Mouse (Mus musculus) MEL (cell line): Measurements from ENCODE around the gene Dennd4b. TPM values are rescaled to one million over a fixed set of nuclear protein-coding genes. Genes with fewer than 3 reads are reported as not detected.

Source experiments
- DNase-seq: peaks from one replicate; pipeline ENCODE4 v3.0.0; 2011; ENCODE audit warnings: low read depth, low spot score
- H3K27ac ChIP-seq: 2 replicates; pipeline ENCODE4 v1.5.1; 2012; ENCODE audit warnings: low read depth, mild to moderate bottlenecking, control low read depth, low read length, moderate library complexity; ENCODE audit not compliant: control insufficient read depth
- H3K27me3 ChIP-seq, 2 experiments: fragments of 150-350 bp in 1 of 2; sonication (generic) in 1 of 2; 2 replicates each; pipeline ENCODE4 v1.6.1; 2012; ENCODE audit warnings: low read length in 2 of 2, mild to moderate bottlenecking in 2 of 2, improper control_type of control experiment in 1 of 2, moderate library complexity in 1 of 2; ENCODE audit not compliant: insufficient read depth in 2 of 2, control insufficient read depth in 1 of 2
- H3K36me3 ChIP-seq, 2 experiments: 2 replicates each; pipeline ENCODE4 v1.6.1; 2012 to 2014; ENCODE audit warnings: low read length in 2 of 2, improper control_type of control experiment in 1 of 2, inconsistent platforms in 1 of 2, mild to moderate bottlenecking in 1 of 2; ENCODE audit not compliant: insufficient read depth in 2 of 2, control insufficient read depth in 1 of 2
- H3K4me1 ChIP-seq, 2 experiments: fragments of 150-350 bp in 1 of 2; sonication (generic) in 1 of 2; 2 replicates each; pipeline ENCODE4 v1.6.1; 2012; ENCODE audit warnings: low read length in 2 of 2, improper control_type of control experiment in 1 of 2, mild to moderate bottlenecking in 1 of 2; ENCODE audit not compliant: insufficient read depth in 2 of 2, control insufficient read depth in 1 of 2
- H3K4me3 ChIP-seq, 2 experiments: fragments of 150-350 bp in 1 of 2; sonication (generic) in 1 of 2; 2 replicates each; pipeline ENCODE4 v1.5.1; 2012; ENCODE audit warnings: low read depth in 2 of 2, low read length in 2 of 2, mild to moderate bottlenecking in 2 of 2, moderate library complexity in 2 of 2, control low read depth in 1 of 2, improper control_type of control experiment in 1 of 2; ENCODE audit not compliant: control insufficient read depth in 1 of 2, insufficient read depth in 1 of 2
- H3K79me2 ChIP-seq: 2 replicates; pipeline ENCODE4 v1.6.1; 2012; ENCODE audit warnings: mild to moderate bottlenecking, low read length, moderate library complexity; ENCODE audit not compliant: control insufficient read depth, poor library complexity, insufficient read depth
- H3K9ac ChIP-seq: 2 replicates; pipeline ENCODE4 v1.6.1; 2012; ENCODE audit warnings: low read depth, mild to moderate bottlenecking, control low read depth, low read length, moderate library complexity; ENCODE audit not compliant: control insufficient read depth, poor library complexity, severe bottlenecking
- H3K9me3 ChIP-seq: fragments of 150-350 bp; sonication (generic); replicated peaks from 2 replicates; pipeline ENCODE4 v1.6.1; 2012; ENCODE audit warnings: mild to moderate bottlenecking, low read length, improper control_type of control experiment, moderate library complexity; ENCODE audit not compliant: insufficient read depth
- ELF1 ChIP-seq: IDR thresholded peaks from 2 replicates; pipeline ENCODE4 v1.6.1; 2014; ENCODE audit warnings: low read depth, mild to moderate bottlenecking, inconsistent platforms, low read length, improper control_type of control experiment, moderate library complexity
- EP300 ChIP-seq, 2 experiments: IDR thresholded peaks; 2 replicates each; pipeline ENCODE4 v1.6.1; 2011; ENCODE audit warnings: improper control_type of control experiment in 2 of 2, low read length in 2 of 2, low read depth in 1 of 2, mild to moderate bottlenecking in 1 of 2
- GABPA ChIP-seq: IDR thresholded peaks from 2 replicates; pipeline ENCODE4 v1.6.1; 2012; ENCODE audit warnings: low read depth, mild to moderate bottlenecking, inconsistent platforms, low read length, improper control_type of control experiment, moderate library complexity
- GATA1 ChIP-seq: IDR thresholded peaks from 2 replicates; pipeline ENCODE4 v1.6.1; 2011; ENCODE audit warnings: low read depth, low read length, improper control_type of control experiment
- KAT2A ChIP-seq: conservative IDR thresholded peaks from 2 replicates; pipeline ENCODE4 v1.6.1; 2012; ENCODE audit warnings: low read depth, low read length, improper control_type of control experiment, inconsistent platforms
- MAFK ChIP-seq: IDR thresholded peaks from 2 replicates; pipeline ENCODE4 v1.6.1; 2011; ENCODE audit warnings: low read depth, mild to moderate bottlenecking, low read length, improper control_type of control experiment, borderline replicate concordance
- MAX ChIP-seq: IDR thresholded peaks from 2 replicates; pipeline ENCODE4 v1.6.1; 2011; ENCODE audit warnings: low read length, improper control_type of control experiment
- RAD21 ChIP-seq: IDR thresholded peaks from 2 replicates; pipeline ENCODE4 v1.6.1; 2011; ENCODE audit warnings: mild to moderate bottlenecking, low read depth, low read length, improper control_type of control experiment
- SMC3 ChIP-seq: IDR thresholded peaks from 2 replicates; pipeline ENCODE4 v1.6.1; 2011; ENCODE audit warnings: low read depth, low read length, improper control_type of control experiment
- TAL1 ChIP-seq: IDR thresholded peaks from 2 replicates; pipeline ENCODE4 v1.6.1; 2012; ENCODE audit warnings: mild to moderate bottlenecking, inconsistent platforms, low read length, moderate library complexity, mixed read lengths
- ZKSCAN1 ChIP-seq: IDR thresholded peaks from 2 replicates; pipeline ENCODE4 v1.6.1; 2012; ENCODE audit warnings: low read depth, mild to moderate bottlenecking, inconsistent platforms, low read length, improper control_type of control experiment, moderate library complexity
- polyA plus RNA-seq, 2 experiments: library from polyadenylated mRNA; stranded (reverse) in 1 of 2; unstranded in 1 of 2; fragments of >175 nt in 1 of 2; fragments of >200 nt in 1 of 2; gene quantifications; 2 replicates each; pipeline versions ENCODE4 v1.2.1 to v1.2.4; 2012; ENCODE audit warnings: low replicate concordance in 2 of 2, low read depth in 1 of 2; ENCODE audit not compliant: insufficient read length in 2 of 2, insufficient read depth in 1 of 2, missing spikeins in 1 of 2
- total RNA-seq: library from RNA; depleted of rRNA; stranded (reverse); fragments of 300-350 nt; gene quantifications from 2 replicates; pipeline ENCODE4 v1.2.3, GENCODE M21; 2012

Gene Dennd4b
- total and polyA plus RNA-seq, 3 experiments, result 11.6 to 27.1 TPM; not detected in 1

DNA sequence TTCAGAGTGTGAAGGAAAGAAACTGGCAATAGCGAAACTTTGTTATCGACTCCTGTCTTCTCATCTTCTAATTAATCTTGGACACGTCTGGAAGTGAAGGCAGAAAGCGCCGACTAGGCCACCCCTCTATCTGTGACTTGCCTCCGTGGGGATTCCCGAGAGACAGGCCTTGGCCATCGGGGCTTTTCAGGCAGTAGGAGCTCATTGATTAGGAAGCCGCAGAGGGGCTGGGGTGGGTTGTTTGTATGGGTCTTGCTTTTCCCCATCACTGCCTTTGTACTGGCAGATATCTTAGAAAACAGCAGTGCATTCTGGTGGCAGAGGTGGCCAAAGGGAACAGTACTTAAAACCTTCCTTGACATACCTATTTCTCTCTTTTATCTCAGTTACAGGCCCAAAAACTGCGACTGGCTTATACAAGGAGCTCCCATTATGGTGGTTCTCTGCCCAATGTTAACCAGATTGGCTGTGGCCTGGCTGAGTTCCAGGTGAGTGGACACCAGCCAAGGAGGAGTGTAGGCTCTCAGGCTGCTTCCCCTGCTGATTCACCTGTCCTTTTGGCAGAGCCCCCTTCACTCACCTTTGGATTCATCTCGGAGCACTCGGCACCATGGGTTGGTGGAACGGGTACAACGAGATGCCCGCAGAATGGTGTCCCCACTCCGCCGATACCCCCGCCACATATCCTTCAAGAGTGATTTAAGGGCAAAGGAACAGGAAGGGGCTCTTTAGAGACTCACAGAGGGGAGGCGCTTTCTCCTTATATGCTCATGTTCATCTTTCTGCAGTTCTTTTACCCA, 8.1 kb upstream of the Dennd4b start:
- Histone ChIP-seq H3K27ac (no peak overlapping the region), H3K36me3 (peaks cover 5 to 11% of the 10 kb centered on the region in 2 experiments), H3K9ac (no peak overlapping the region), H3K27me3 (no peaks in the 10 kb centered on the region), H3K9me3 (no peaks in the 10 kb centered on the region), H3K79me2 (peaks cover 22% of the 10 kb centered on the region), H3K4me1 (peaks cover 3 to 5% of the 10 kb centered on the region in 2 experiments; a peak in 3 of 4 replicates), H3K4me3 (no peak overlapping the region)
- no peak for DNase-seq
- no peak for TF ChIP-seq MAX
- no peak for TF ChIP-seq ELF1
- no peak for TF ChIP-seq KAT2A

GRCm38 (mm10) chr3:90258521-90258920, 6.5 kb upstream of the Dennd4b start:
- TF ChIP-seq GATA1 (no peak), MAFK (no peak), TAL1 (no peak)
- no peaks in the 10 kb centered on the region for H3K9me3 ChIP-seq
- peaks cover 5 to 11% of the 10 kb centered on the region in 2 experiments for H3K36me3 ChIP-seq
- no peak overlapping the region for H3K27ac ChIP-seq
- H3K4me1 ChIP-seq, result peaks cover 3 to 5% of the 10 kb centered on the region in 2 experiments; a peak in 3 of 4 replicates
- H3K9ac ChIP-seq, result no peak overlapping the region
- no peak for DNase-seq
- no peak overlapping the region for H3K4me3 ChIP-seq
- peaks cover 22% of the 10 kb centered on the region for H3K79me2 ChIP-seq
- H3K27me3 ChIP-seq, result no peaks in the 10 kb centered on the region

DNA sequence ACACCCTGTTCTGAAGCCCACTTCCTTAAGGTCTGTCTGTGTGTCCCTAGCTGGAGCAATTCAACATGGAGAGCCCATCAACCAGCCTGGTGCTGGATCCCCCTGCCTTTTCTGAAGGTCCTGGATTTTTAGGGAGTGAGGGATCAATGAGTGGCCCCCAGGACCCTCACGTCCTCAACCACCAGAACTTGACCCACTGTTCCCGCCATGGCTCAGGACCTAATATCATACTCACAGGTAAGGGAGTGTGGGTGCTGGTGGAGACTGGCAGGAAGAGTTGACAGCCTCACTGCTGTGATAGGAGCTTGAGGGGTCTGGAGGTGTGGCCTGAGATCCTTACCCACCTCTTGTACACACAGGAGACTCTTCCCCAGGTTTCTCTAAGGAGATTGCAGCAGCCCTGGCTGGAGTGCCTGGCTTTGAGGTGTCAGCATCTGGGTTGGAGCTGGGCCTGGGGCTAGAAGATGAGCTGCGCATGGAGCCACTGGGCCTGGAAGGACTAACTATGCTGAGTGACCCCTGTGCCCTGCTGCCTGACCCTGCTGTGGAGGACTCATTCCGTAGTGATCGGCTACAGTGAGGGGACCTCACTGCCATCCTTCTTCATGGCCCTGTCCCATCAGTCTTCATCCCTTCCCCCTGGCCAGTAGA, 1.7 kb upstream of the Dennd4b start:
- peaks cover 11 to 20% of the 10 kb centered on the region in 2 experiments for H3K36me3 ChIP-seq

More for the DNA sequence above, 1.7 kb upstream of the Dennd4b start:
- DNase-seq, result no peak
- Histone ChIP-seq H3K27me3 (no peaks in the 10 kb centered on the region), H3K27ac (no peak overlapping the region)
- TF ChIP-seq EP300 (IDR thresholded peaks at IDR 0.05; ENCODE audit: low read depth in 1 of 2, low read length in 2 of 2), result no peak; a peak in 1 of 4 replicates
- no peak for TF ChIP-seq ZKSCAN1
- TF ChIP-seq RAD21, result no peak
- TF ChIP-seq SMC3, result no peak
- TF ChIP-seq GABPA, result no peak
- TF ChIP-seq, all 39 proteins: peak for 0
- Histone ChIP-seq H3K9ac (no peak overlapping the region), H3K4me1 (peaks cover 4 to 21% of the 10 kb centered on the region in 2 experiments), H3K9me3 (no peaks in the 10 kb centered on the region), H3K4me3 (no peak overlapping the region), H3K79me2 (peaks cover 22% of the 10 kb centered on the region)
